ENCODE assay signal across 8 mouse cellular contexts in the genomic region with DNA sequence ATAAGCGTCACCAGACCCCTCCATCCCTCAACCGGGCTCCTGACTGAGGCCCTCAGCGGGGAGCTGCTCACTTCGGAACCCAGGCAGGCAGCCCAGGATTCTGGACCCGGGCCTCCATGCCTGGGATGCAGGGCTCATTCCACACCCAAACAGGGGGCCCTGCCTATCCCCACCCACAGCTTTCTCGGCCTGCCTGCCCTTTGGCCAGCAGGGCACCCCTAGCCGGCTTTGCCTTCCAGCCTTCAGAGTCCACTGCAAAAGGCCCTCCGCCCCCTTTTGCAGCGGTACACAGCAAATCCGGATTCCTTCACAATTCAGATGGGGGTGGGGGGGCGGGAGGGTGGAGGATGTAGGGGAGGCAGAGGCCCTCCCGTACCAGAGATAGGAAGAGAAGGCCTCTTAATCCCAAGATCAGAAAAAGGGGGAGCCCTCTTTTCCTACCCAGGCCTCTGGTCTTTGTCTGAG. TPM values are rescaled to one million over a fixed set of nuclear protein-coding genes. Genes with fewer than 3 reads are reported as not detected.
DNase-seq lines count a peak whose midpoint lies in the region; ATAC-seq and TF ChIP-seq lines count a peak whose summit lies in the region.

No protein-coding gene starts in this region.

- H3K9me3 ChIP-seq in heart, embryonic 14.5 days (ENCODE audit: control insufficient read depth, low read length) = no peaks in the 10 kb centered on the region
- no peaks in the 10 kb centered on the region for H3K9me3 ChIP-seq in liver, embryonic 11.5 days (ENCODE audit: control insufficient read depth, low read length)

- no peaks in the 10 kb centered on the region for H3K36me3 ChIP-seq in heart, embryonic 14.5 days (ENCODE audit: control insufficient read depth, insufficient read depth, low read length)
- H3K36me3 ChIP-seq in liver, embryonic 11.5 days (ENCODE audit: control insufficient read depth, insufficient read depth, low read length) = no peaks in the 10 kb centered on the region

- no peak for ATAC-seq in heart, embryonic 14.5 days (ENCODE audit: insufficient number of reproducible peaks, insufficient read depth, low FRiP score, low read depth)
- no peak for ATAC-seq in liver, embryonic 11.5 days (replicated peaks; ENCODE audit: low FRiP score)

- peak overlapping the region; percentile 81 for H3K9ac ChIP-seq in heart, embryonic 14.5 days (ENCODE audit: low read length)
- H3K9ac ChIP-seq in liver, embryonic 11.5 days (ENCODE audit: low read depth, low read length) = peak overlapping the region; percentile 42

- no peak; the same call in 1 of the 2 replicates for TF ChIP-seq CTCF in left cerebral cortex, adult 2 months (IDR thresholded peaks at IDR 0.05)
- no peak for TF ChIP-seq CTCF in cortical plate, adult 2 months (IDR thresholded peaks at IDR 0.05; ENCODE audit: extremely low read depth, insufficient read depth, low read length)

- DNase-seq in left cerebral cortex, adult 2 months (ENCODE audit: extremely low spot score in 1 of 2, low spot score in 2 of 2) = no peak
- DNase-seq in left cerebral cortex, adult 8-10 months (ENCODE audit: low spot score in 2 of 2) = no peak
- DNase-seq in liver, embryonic 11.5 days (ENCODE audit: low spot score) = no peak
- DNase-seq in retina, postnatal 1 day = peak; percentile 55
- DNase-seq in thymus, postnatal 14 days = no peak
- no peak for DNase-seq in thymus, postnatal 10 days (ENCODE audit: low spot score in 2 of 2)

- H3K4me2 ChIP-seq in heart, embryonic 14.5 days (ENCODE audit: low read length) = peak overlapping the region; percentile 98
- H3K4me2 ChIP-seq in liver, embryonic 11.5 days = peak overlapping the region; percentile 84

- 0 out of 2 replicates have a peak, but pooled peaks have one; percentile 27 for TF ChIP-seq POLR2A in cortical plate, adult 2 months (IDR thresholded peaks at IDR 0.05; ENCODE audit: extremely low read depth, insufficient read depth, low read length)

- 8% methylated on average over 12 of the region's 12 CpGs for WGBS in heart, embryonic 14.5 days
- WGBS in liver, embryonic 11.5 days = 13% methylated on average over 12 of the region's 12 CpGs

- H3K4me1 ChIP-seq in cortical plate, adult 2 months (ENCODE audit: control insufficient read depth, insufficient read depth, low read length) = peaks cover 15% of the 10 kb centered on the region; the same call in 1 of the 2 replicates
- peaks cover 31 to 45% of the 10 kb centered on the region in 2 experiments for H3K4me1 ChIP-seq in heart, embryonic 14.5 days (ENCODE audit: control insufficient read depth in 2 of 2, insufficient read depth in 2 of 2, low read length in 2 of 2)
- peaks cover 42% of the 10 kb centered on the region for H3K4me1 ChIP-seq in liver, embryonic 11.5 days (replicated peaks; ENCODE audit: control insufficient read depth, insufficient read depth, low read length)

- peak overlapping the region; percentile 94 for H3K4me3 ChIP-seq in left cerebral cortex, adult 2 months
- peak overlapping the region; percentile 73 for H3K4me3 ChIP-seq in cortical plate, adult 2 months (ENCODE audit: insufficient read depth, low read length)
- H3K4me3 ChIP-seq in heart, embryonic 14.5 days (ENCODE audit: control insufficient read depth in 1 of 2, insufficient read depth in 1 of 2, low read depth in 1 of 2, low read length in 2 of 2) = peak overlapping the region; percentile 59 to 72
- peak overlapping the region; percentile 58 for H3K4me3 ChIP-seq in liver, embryonic 11.5 days (ENCODE audit: low read depth, low read length)

- intact Hi-C loops in left cerebral cortex, adult 2 months (cut with DNase I) = loop anchor here (2.0 to 5.0 kb wide), 2 partner anchors 47 to 558 kb away; a partner anchor contains a TSS

- H3K27me3 ChIP-seq in heart, embryonic 14.5 days (ENCODE audit: control insufficient read depth, insufficient read depth, low read length) = peaks cover 2% of the 10 kb centered on the region; the same call in 1 of the 2 replicates
- H3K27me3 ChIP-seq in liver, embryonic 11.5 days (replicated peaks; ENCODE audit: control insufficient read depth, insufficient read depth, low read length) = peaks cover 47% of the 10 kb centered on the region

- peak overlapping the region; percentile 98 for H3K27ac ChIP-seq in left cerebral cortex, adult 2 months
- peak overlapping the region; percentile 26; the same call in 1 of the 2 replicates for H3K27ac ChIP-seq in cortical plate, adult 2 months (ENCODE audit: insufficient read depth, low read length)
- H3K27ac ChIP-seq in heart, embryonic 14.5 days (replicated peaks in 1 of 2; ENCODE audit: control insufficient read depth in 1 of 2, insufficient read depth in 1 of 2, low read depth in 2 of 2, low read length in 2 of 2) = peak overlapping the region in 1 of 2 experiments; percentile 73; a peak in 2 of 4 replicates
- H3K27ac ChIP-seq in liver, embryonic 11.5 days (ENCODE audit: low read depth, low read length) = peak overlapping the region; percentile 59

RNA-seq across cellular contexts. Expression of a gene that starts 1.0 kb away (rescaled TPM):
- total RNA-seq in left cerebral cortex, adult 2 months (2021) = 100 to 1,000 TPM; 341 to 357 TPM
- 100 to 1,000 TPM; 295 to 337 (median 306) TPM for total RNA-seq in left cerebral cortex, adult 8-10 months (2022)
- polyA plus RNA-seq in cortical plate, adult 2 months (2012; rRNA removed) = 294 and 309 TPM in 2 replicates
- 29.4 and 31.2 TPM in 2 replicates for polyA plus RNA-seq in heart, embryonic 14.5 days (2014; fragmentation: Nextera tagmentation; extraction: Ambion mirVana)
- 35.7 and 36.8 TPM in 2 replicates for polyA plus RNA-seq in liver, embryonic 11.5 days (2014; fragmentation: Nextera tagmentation; extraction: Ambion mirVana)

RNA-seq across cellular contexts. Expression of a gene that starts 22.8 kb away (rescaled TPM):
- total RNA-seq in left cerebral cortex, adult 2 months (2021) = 10 to 100 TPM; 11.4 to 12.9 TPM
- 10 to 100 TPM; 13.5 to 17.1 (median 15.0) TPM for total RNA-seq in left cerebral cortex, adult 8-10 months (2022)
- 11.9 and 12.6 TPM in 2 replicates for polyA plus RNA-seq in cortical plate, adult 2 months (2012; rRNA removed)
- 25.2 and 25.7 TPM in 2 replicates for polyA plus RNA-seq in heart, embryonic 14.5 days (2014; fragmentation: Nextera tagmentation; extraction: Ambion mirVana)
- 28.7 TPM in 2 replicates for polyA plus RNA-seq in liver, embryonic 11.5 days (2014; fragmentation: Nextera tagmentation; extraction: Ambion mirVana)

RNA-seq across cellular contexts. Expression of a gene that starts 46.7 kb away (rescaled TPM):
- total RNA-seq in left cerebral cortex, adult 2 months (2021) = 1 to 10 TPM; 4.1 to 4.7 TPM
- total RNA-seq in left cerebral cortex, adult 8-10 months (2022) = 1 to 10 TPM; 4.7 to 6.1 (median 5.1) TPM
- polyA plus RNA-seq in cortical plate, adult 2 months (2012; rRNA removed) = 3.8 TPM in 2 replicates
- 8.8 and 11.8 TPM in 2 replicates for polyA plus RNA-seq in heart, embryonic 14.5 days (2014; fragmentation: Nextera tagmentation; extraction: Ambion mirVana)
- 10.5 and 11.2 TPM in 2 replicates for polyA plus RNA-seq in liver, embryonic 11.5 days (2014; fragmentation: Nextera tagmentation; extraction: Ambion mirVana)

RNA-seq across cellular contexts. Expression of a gene that starts 48.4 kb away (rescaled TPM):
- total RNA-seq in left cerebral cortex, adult 2 months (2021) = 10 to 100 TPM; 44.9 to 67.4 TPM
- total RNA-seq in left cerebral cortex, adult 8-10 months (2022) = 10 to 100 TPM; 36.5 to 55.0 (median 45.5) TPM
- polyA plus RNA-seq in cortical plate, adult 2 months (2012; rRNA removed) = 35.3 and 40.3 TPM in 2 replicates
- polyA plus RNA-seq in heart, embryonic 14.5 days (2014; fragmentation: Nextera tagmentation; extraction: Ambion mirVana) = 6.4 and 9.0 TPM in 2 replicates
- polyA plus RNA-seq in liver, embryonic 11.5 days (2014; fragmentation: Nextera tagmentation; extraction: Ambion mirVana) = 5.7 and 5.8 TPM in 2 replicates
